Mouse (Mus musculus) hindbrain, postnatal 0 days (tissue): ENCODE measurements at regions not wholly inside any gene's neighbourhood (a gene's known extent, or its start where the extent isn't known, plus 50 kb on each side); places are given as distances from the start of the nearest gene placed in this dataset.

Experiments used
- ATAC-seq: fragments of 200-750 bp; cut with Nextera tagmentation; 2 replicates; pipeline ENCODE4 v1.8.0; 2017; ENCODE audit warnings: mild to moderate bottlenecking, moderate TSS enrichment, moderate library complexity
- DNase-seq: peaks from one replicate; pipeline ENCODE4 v3.0.0-alpha.2; 2015; ENCODE audit warnings: low spot score
- H3K27ac ChIP-seq: fragments of 300-500 bp; sonication (generic); 2 replicates; pipeline ENCODE4 v1.5.1; 2014; ENCODE audit warnings: mild to moderate bottlenecking
- H3K27me3 ChIP-seq: fragments of 300-500 bp; sonication (generic); 2 replicates; pipeline ENCODE4 v1.6.1; 2014; ENCODE audit warnings: low read length, mixed read lengths; ENCODE audit not compliant: insufficient read depth
- H3K36me3 ChIP-seq: fragments of 300-500 bp; sonication (generic); 2 replicates; pipeline ENCODE4 v1.6.1; 2014; ENCODE audit warnings: low read length, mixed read lengths; ENCODE audit not compliant: insufficient read depth
- H3K4me1 ChIP-seq: fragments of 300-500 bp; sonication (generic); 2 replicates; pipeline ENCODE4 v1.6.1; 2014; ENCODE audit warnings: antibody characterized with exemption, low read length, mixed read lengths; ENCODE audit not compliant: insufficient read depth
- H3K4me2 ChIP-seq: fragments of 300-500 bp; sonication (generic); 2 replicates; pipeline ENCODE4 v1.6.1; 2014; ENCODE audit warnings: low read depth, mild to moderate bottlenecking, low read length, moderate library complexity, mixed read lengths
- H3K4me3 ChIP-seq: fragments of 300-500 bp; sonication (generic); 2 replicates; pipeline ENCODE4 v1.5.1; 2014; ENCODE audit warnings: low read length
- H3K9ac ChIP-seq: fragments of 300-500 bp; sonication (generic); replicated peaks from 2 replicates; pipeline ENCODE4 v1.6.1; 2014; ENCODE audit warnings: mild to moderate bottlenecking, low read length, moderate library complexity, mixed read lengths
- H3K9me3 ChIP-seq: fragments of 300-500 bp; sonication (generic); 2 replicates; pipeline ENCODE4 v1.6.1; 2016; ENCODE audit warnings: low read length, mixed read lengths
- CTCF ChIP-seq: IDR thresholded peaks from 2 replicates; pipeline ENCODE4 v1.5.1; 2016; ENCODE audit warnings: antibody characterized with exemption, control low read depth, low read depth
- WGBS: fragments of 180-500 bp; shearing (Covaris S2); extraction: QIAGEN DNeasy Blood & Tissue Kit; methylation state at CpG from one replicate; pipeline ENCODE4 v1.1.7; 2014; 5-methylcytosine and 5-hydroxymethylcytosine counted together

DNA sequence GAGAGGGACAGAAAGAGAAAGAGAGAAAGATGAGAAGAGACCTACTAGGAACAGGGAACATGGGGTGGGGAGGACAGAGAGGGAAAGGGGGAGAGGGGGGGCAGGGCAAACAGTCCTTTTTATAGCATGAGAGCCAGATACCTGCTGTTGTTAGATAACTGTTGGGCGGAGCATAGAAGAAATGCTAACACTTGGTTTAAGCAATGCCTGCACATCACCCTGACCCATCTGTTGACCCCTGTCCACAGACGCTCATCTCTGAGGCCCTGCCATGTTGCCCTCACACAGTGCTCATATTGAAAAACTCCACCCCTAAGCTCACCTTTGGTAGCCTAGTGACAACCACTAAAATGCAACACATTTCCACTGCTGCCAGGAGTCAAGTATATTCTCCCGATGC lies 90.7 kb downstream of the Tmem17 start:
- Histone ChIP-seq H3K27ac (no peak overlapping the region), H3K9me3 (no peaks in the 10 kb centered on the region), H3K4me3 (no peak overlapping the region), H3K4me2 (no peak overlapping the region), H3K9ac (no peak overlapping the region), H3K36me3 (no peaks in the 10 kb centered on the region), H3K4me1 (no peaks in the 10 kb centered on the region), H3K27me3 (no peaks in the 10 kb centered on the region)
- TF ChIP-seq CTCF, result no peak
- ATAC-seq (no peak), DNase-seq (no peak)
- whole genome bisulfite sequencing, result 75% methylated on average over 3 of the region's 3 CpGs

DNA sequence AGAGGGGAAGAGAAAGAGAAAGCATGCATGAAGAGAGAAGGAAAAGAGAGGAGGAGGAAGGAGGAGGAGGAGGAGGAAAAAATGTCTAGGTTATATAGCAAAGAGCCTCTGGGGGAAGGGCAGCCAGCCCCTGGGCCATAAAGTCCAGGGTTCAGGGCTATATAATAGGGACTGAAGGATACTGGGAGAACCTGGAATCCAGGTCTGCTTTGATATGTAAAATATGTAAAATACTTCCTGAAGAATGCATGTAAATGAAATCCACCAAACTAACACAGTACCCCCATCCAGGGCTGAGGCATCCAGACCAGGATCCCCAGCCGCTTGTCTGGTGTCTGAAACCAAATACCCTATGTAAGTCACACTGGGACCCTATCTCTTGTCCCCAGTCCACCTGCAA lies 91.5 kb downstream of the Tmem17 start:
- no peaks in the 10 kb centered on the region for H3K27me3 ChIP-seq

DNA sequence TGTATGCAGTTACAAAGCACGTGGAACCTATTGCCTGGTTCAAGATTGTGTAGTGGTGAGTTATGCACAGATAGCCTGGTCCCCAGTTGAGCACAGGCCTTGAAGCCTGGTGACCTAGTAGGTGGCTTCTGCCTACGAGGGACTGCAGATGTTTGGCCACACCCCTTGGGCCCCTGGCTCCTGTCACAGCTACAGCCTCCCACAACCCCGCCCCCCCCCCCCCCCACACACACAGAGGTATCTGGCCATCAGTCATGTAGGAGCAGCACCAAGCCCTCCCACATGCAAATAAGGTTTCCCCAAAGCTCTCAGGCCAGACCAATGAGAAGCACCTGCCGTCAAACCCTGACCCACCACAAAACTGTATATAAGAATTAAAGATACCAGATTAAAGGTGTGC lies 94.5 kb downstream of the Tmem17 start:
- Histone ChIP-seq H3K9ac (no peak overlapping the region), H3K9me3 (no peaks in the 10 kb centered on the region), H3K4me2 (no peak overlapping the region), H3K27me3 (no peaks in the 10 kb centered on the region), H3K4me1 (peaks cover 12% of the 10 kb centered on the region; the same call in 1 of the 2 replicates), H3K36me3 (no peaks in the 10 kb centered on the region), H3K27ac (no peak overlapping the region), H3K4me3 (no peak overlapping the region)
- DNase-seq (no peak), ATAC-seq (no peak)
- TF ChIP-seq CTCF, result no peak
- WGBS, result 61% methylated on average over 4 of the region's 4 CpGs

More for the DNA sequence above, 91.5 kb downstream of the Tmem17 start:
- ATAC-seq, result no peak
- no peak overlapping the region for H3K4me3 ChIP-seq
- WGBS, result 95% methylated on average over 1 of the region's 1 CpGs
- no peak overlapping the region for H3K4me2 ChIP-seq
- H3K36me3 ChIP-seq, result no peaks in the 10 kb centered on the region
- DNase-seq, result no peak
- H3K4me1 ChIP-seq, result no peaks in the 10 kb centered on the region
- no peaks in the 10 kb centered on the region for H3K9me3 ChIP-seq
- no peak overlapping the region for H3K27ac ChIP-seq
- TF ChIP-seq CTCF, result no peak
- no peak overlapping the region for H3K9ac ChIP-seq

DNA sequence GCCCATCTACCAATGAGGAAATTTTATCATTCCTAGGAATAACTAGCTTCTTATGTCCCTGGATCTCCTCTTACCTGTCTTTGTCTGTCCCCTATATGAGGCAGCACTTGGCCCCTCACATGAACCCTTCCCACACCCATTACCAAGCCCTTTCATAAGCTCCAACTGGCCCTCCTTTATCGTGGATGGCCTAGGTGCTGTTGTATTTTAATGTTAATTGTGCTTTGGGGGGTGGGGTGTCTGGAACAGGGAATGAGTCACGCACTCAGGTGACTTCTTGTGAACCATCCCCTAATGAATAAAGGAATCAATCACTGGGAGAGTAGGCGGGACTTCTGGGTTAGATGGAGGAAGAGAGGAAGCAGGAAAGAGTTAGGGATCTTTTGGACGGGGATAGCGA lies 95.8 kb downstream of the Tmem17 start:
- Histone ChIP-seq H3K9ac (no peak overlapping the region), H3K27me3 (no peaks in the 10 kb centered on the region)
- 82% methylated on average over 5 of the region's 5 CpGs for WGBS

DNA sequence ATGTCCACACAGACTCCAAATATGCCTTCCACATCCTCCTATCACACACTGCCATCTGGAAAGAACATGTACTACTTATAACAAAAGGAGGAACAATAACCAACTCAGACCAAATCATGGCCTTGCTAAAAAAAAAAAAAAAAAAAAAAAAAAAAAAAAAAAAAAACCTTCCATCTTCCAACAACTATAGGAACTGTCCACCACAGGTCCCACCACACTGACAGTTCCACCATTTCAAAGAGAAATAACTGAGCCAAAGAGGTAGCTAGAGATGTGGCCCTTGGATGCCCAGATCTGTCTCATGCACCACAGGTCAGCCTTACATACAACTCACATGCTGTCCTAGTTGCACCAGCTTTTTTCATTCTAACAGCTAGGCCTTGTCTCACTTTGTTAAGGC lies 97.1 kb downstream of the Tmem17 start:
- DNase-seq (no peak), ATAC-seq (no peak)
- no peak overlapping the region for H3K9ac ChIP-seq
- H3K4me3 ChIP-seq, result no peak overlapping the region
- no peaks in the 10 kb centered on the region for H3K27me3 ChIP-seq
- no peak overlapping the region for H3K27ac ChIP-seq
- H3K4me1 ChIP-seq, result peaks cover 12% of the 10 kb centered on the region; the same call in 1 of the 2 replicates
- H3K9me3 ChIP-seq, result no peaks in the 10 kb centered on the region
- no peaks in the 10 kb centered on the region for H3K36me3 ChIP-seq
- no peak overlapping the region for H3K4me2 ChIP-seq
- no peak for TF ChIP-seq CTCF

More for the DNA sequence above, 95.8 kb downstream of the Tmem17 start:
- Histone ChIP-seq H3K4me2 (no peak overlapping the region), H3K4me3 (no peak overlapping the region), H3K36me3 (no peaks in the 10 kb centered on the region), H3K27ac (no peak overlapping the region), H3K9me3 (no peaks in the 10 kb centered on the region), H3K4me1 (peaks cover 12% of the 10 kb centered on the region; the same call in 1 of the 2 replicates)
- no peak for ATAC-seq
- no peak for TF ChIP-seq CTCF
- DNase-seq, result no peak

DNA sequence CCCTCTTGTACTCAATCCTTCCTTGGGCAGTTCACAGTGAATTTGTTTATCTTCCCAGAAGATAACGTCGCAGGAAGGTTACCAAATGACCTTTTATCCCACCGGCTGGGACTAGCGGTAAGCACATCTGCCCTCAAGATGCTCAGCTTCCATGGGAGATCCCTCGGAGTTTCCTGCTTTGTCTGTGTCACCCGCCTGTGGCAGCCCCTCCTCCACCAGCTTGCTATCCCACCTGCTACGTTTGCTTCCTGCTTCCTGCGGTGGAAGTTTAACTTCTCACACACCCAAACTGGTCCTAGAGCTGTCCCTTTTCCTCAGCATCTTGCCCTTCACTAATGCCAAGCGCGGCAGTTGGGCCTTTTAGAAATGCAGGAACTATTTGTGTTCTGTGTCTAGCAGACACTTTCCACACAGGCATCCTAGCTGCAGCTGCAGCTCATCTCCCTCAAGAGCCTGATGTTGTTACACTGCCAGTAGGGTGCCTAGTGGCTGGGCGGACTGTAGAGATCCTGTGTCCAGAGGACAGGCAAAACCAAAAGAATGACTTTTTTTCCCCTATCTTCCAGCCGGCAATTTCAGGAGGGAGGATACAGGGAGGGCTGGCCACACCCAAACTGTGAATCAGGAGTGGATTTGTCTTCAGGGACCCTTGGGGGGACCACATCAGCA lies 98.7 kb downstream of the Tmem17 start:
- no peak overlapping the region for H3K27ac ChIP-seq
- ATAC-seq, result peak; percentile 55; the same call in 1 of the 2 replicates

More for the DNA sequence above, 98.7 kb downstream of the Tmem17 start:
- no peak; the same call in 1 of the 2 replicates for TF ChIP-seq CTCF
- peak; percentile 34 for DNase-seq
- Histone ChIP-seq H3K4me2 (peak overlapping the region; percentile 2; the same call in 1 of the 2 replicates), H3K4me3 (no peak overlapping the region), H3K9me3 (no peaks in the 10 kb centered on the region), H3K4me1 (peaks cover 12% of the 10 kb centered on the region; the same call in 1 of the 2 replicates), H3K36me3 (no peaks in the 10 kb centered on the region), H3K27me3 (no peaks in the 10 kb centered on the region), H3K9ac (no peak overlapping the region)
- WGBS, result 13% methylated on average over 12 of the region's 12 CpGs
